Mouse (Mus musculus): ENCODE measurements around the gene Gm37240. TPM values are rescaled to one million over a fixed set of nuclear protein-coding genes. Genes with fewer than 3 reads are reported as not detected.
A peak's percentile ranks its signal among the peaks of the same experiment; 100 is the strongest.

Gm37240 gene
- polyA plus RNA-seq, 1 experiment from 2014 or later = 0.08 TPM

GRCm38 (mm10) chr3:84479293-84480005, 1407.9 kb downstream of the Gm37240 start:
- Histone ChIP-seq H3K4me3 (peak overlapping the region; percentile 71), H3K4me1 (replicated peaks) (peaks cover 30% of the 10 kb centered on the region), H3K36me3 (no peaks in the 10 kb centered on the region), H3K9me3 (no peaks in the 10 kb centered on the region), H3K4me2 (peak overlapping the region; percentile 98), H3K9ac (peak overlapping the region; percentile 84), H3K27me3 (peaks cover 48% of the 10 kb centered on the region), H3K27ac (no peak overlapping the region)
- peak; percentile 57 for ATAC-seq (ENCODE audit: low FRiP score)
- under 1% methylated on average over 58 of the region's 61 CpGs for WGBS

DNA sequence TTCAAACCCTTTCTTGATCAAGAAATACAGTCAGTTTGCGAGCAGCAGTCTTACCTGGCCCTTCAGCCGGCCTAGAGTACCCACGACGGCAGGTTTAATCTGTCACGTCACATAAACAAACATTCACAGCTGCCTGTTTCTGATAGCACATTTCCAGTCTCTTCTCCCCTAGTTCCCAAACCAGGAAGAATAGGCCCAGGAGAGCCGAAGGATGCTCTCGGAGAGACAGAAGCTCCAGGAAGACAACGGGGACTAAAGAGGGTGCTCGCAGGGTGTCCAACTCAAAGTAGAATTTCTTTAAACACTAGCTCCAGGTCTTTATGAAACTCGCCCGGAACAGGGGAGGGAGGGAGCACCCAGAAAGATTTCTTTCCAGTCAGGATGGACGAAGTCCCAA, 1408.4 kb downstream of the Gm37240 start:
- WGBS = 7% methylated on average over 12 of the region's 12 CpGs
- peaks cover 50% of the 10 kb centered on the region for H3K27me3 ChIP-seq

DNA sequence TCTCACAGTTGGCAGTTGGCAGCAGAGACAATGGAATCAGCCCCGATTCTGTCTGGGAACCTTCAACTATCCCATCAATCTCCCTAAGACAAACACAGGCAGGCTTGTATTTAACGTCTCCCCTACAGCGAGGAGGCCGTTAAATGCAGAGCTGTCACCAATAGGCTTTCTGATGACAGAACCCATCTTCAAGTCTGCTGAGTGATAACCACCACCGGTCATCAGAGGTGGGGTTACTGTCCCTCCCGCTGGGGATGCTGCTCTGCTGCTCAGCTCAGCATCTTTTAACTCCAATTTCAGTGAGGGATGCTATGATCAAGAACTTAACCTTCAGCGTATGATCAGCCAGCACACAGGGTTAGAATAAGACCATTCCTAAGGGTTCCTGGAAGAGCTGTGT, 1409.1 kb downstream of the Gm37240 start:
- Histone ChIP-seq H3K9ac (0 out of 2 replicates have a peak overlapping the region, but pooled peaks have one; percentile 84), H3K9me3 (no peaks in the 10 kb centered on the region), H3K4me2 (peak overlapping the region; percentile 98), H3K4me3 (peak overlapping the region; percentile 71), H3K4me1 (replicated peaks) (peaks cover 34% of the 10 kb centered on the region), H3K36me3 (peaks cover 6% of the 10 kb centered on the region; the same call in 1 of the 2 replicates), H3K27me3 (peaks cover 50% of the 10 kb centered on the region), H3K27ac (no peak overlapping the region)
- ATAC-seq (ENCODE audit: low FRiP score) = no peak
- WGBS = 2% methylated on average over 7 of the region's 7 CpGs

More for the DNA sequence above, 1408.4 kb downstream of the Gm37240 start:
- no peak overlapping the region for H3K27ac ChIP-seq
- H3K4me2 ChIP-seq = peak overlapping the region; percentile 98
- H3K4me3 ChIP-seq = peak overlapping the region; percentile 71
- peaks cover 30% of the 10 kb centered on the region for H3K4me1 ChIP-seq (replicated peaks)
- peak overlapping the region; percentile 84 for H3K9ac ChIP-seq
- no peak for ATAC-seq (ENCODE audit: low FRiP score)
- no peaks in the 10 kb centered on the region for H3K9me3 ChIP-seq
- peaks cover 2% of the 10 kb centered on the region; the same call in 1 of the 2 replicates for H3K36me3 ChIP-seq

- peak overlapping the region; percentile 98; the same call in 1 of the 2 replicates for H3K4me2 ChIP-seq
- no peak overlapping the region for H3K9ac ChIP-seq
- H3K4me3 ChIP-seq = no peak overlapping the region
- peaks cover 34% of the 10 kb centered on the region for H3K4me1 ChIP-seq (replicated peaks)
- H3K9me3 ChIP-seq = no peaks in the 10 kb centered on the region
- no peak overlapping the region for H3K27ac ChIP-seq
- H3K27me3 ChIP-seq = peaks cover 45% of the 10 kb centered on the region
- 87% methylated on average over 1 of the region's 1 CpGs for WGBS
- peaks cover 6% of the 10 kb centered on the region; the same call in 1 of the 2 replicates for H3K36me3 ChIP-seq
- no peak for ATAC-seq (ENCODE audit: low FRiP score)
Observed at GRCm38 (mm10) chr3:84477498-84477897, 1409.8 kb downstream of the Gm37240 start.

DNA sequence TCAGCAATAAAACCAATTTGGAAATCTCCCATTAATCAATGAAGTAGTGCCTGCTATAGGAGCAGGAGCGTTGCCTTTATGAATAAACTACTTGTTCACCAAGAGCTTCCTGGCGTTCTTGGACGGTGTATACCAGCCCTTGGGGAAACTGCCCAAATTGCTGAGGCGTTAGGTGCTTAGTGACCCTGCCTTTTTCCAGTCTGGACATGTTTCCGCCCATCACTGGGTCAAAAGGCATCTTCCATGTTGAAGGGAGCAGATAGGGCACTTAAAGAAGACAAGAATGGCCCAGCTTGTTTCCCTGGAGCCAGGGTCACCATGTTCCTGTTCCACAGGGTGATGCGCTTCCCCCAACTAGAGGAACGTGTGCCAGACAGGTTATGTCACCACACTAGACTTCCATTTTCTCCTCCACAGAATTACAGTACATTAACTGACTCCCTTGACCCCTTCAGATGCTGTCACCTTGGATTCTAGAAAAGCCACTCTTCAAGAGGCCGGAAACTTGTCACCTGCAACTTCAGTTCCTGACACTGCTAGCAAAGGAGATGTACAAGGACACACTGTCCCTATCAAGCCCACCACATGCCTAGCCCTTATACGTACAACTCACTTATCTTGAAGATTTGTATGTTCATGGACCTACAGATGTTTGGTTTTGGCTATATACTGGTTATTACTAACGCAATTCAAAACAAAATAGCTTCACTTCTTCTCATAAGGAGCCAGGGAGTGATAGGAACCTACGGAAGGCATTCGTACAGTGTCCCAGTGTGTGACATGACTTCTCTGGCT, 1412.1 kb downstream of the Gm37240 start:
- H3K27ac ChIP-seq = no peak overlapping the region
- H3K27me3 ChIP-seq = peaks cover 32% of the 10 kb centered on the region
- 91% methylated on average over 12 of the region's 12 CpGs for WGBS
- H3K4me1 ChIP-seq (replicated peaks) = peaks cover 28% of the 10 kb centered on the region
- no peak for ATAC-seq (ENCODE audit: low FRiP score)
- H3K9me3 ChIP-seq = no peaks in the 10 kb centered on the region
- no peak overlapping the region for H3K4me2 ChIP-seq
- no peak overlapping the region for H3K9ac ChIP-seq
- peaks cover 6% of the 10 kb centered on the region; the same call in 1 of the 2 replicates for H3K36me3 ChIP-seq
- no peak overlapping the region for H3K4me3 ChIP-seq

- ATAC-seq (ENCODE audit: low FRiP score) = no peak
Observed at GRCm38 (mm10) chr3:84474398-84474797, 1412.9 kb downstream of the Gm37240 start.

GRCm38 (mm10) chr3:84472955-84473354, 1414.4 kb downstream of the Gm37240 start:
- 76% methylated on average over 5 of the region's 5 CpGs for WGBS
- Histone ChIP-seq H3K4me2 (no peak overlapping the region), H3K4me3 (no peak overlapping the region), H3K4me1 (replicated peaks) (peaks cover 7% of the 10 kb centered on the region), H3K36me3 (peaks cover 6% of the 10 kb centered on the region; the same call in 1 of the 2 replicates), H3K9me3 (no peaks in the 10 kb centered on the region), H3K9ac (no peak overlapping the region), H3K27me3 (peaks cover 21% of the 10 kb centered on the region), H3K27ac (no peak overlapping the region)
- ATAC-seq (ENCODE audit: low FRiP score) = no peak

More at GRCm38 (mm10) chr3:84474398-84474797, 1412.9 kb downstream of the Gm37240 start:
- Histone ChIP-seq H3K4me2 (no peak overlapping the region), H3K27me3 (peaks cover 32% of the 10 kb centered on the region), H3K36me3 (peaks cover 6% of the 10 kb centered on the region; the same call in 1 of the 2 replicates), H3K27ac (no peak overlapping the region), H3K4me1 (replicated peaks) (peaks cover 22% of the 10 kb centered on the region), H3K9me3 (no peaks in the 10 kb centered on the region), H3K9ac (no peak overlapping the region), H3K4me3 (no peak overlapping the region)
- 83% methylated on average over 6 of the region's 6 CpGs for WGBS

GRCm38 (mm10) chr3:84472527-84472926, 1414.8 kb downstream of the Gm37240 start:
- H3K4me2 ChIP-seq = no peak overlapping the region
- H3K27ac ChIP-seq = no peak overlapping the region
- H3K9ac ChIP-seq = no peak overlapping the region
- H3K4me3 ChIP-seq = no peak overlapping the region
- no peaks in the 10 kb centered on the region for H3K9me3 ChIP-seq
- no peak for ATAC-seq (ENCODE audit: low FRiP score)
- peaks cover 16% of the 10 kb centered on the region for H3K27me3 ChIP-seq
- WGBS = 65% methylated on average over 3 of the region's 3 CpGs
- H3K36me3 ChIP-seq = peaks cover 6% of the 10 kb centered on the region; the same call in 1 of the 2 replicates
- peaks cover 7% of the 10 kb centered on the region for H3K4me1 ChIP-seq (replicated peaks)

DNA sequence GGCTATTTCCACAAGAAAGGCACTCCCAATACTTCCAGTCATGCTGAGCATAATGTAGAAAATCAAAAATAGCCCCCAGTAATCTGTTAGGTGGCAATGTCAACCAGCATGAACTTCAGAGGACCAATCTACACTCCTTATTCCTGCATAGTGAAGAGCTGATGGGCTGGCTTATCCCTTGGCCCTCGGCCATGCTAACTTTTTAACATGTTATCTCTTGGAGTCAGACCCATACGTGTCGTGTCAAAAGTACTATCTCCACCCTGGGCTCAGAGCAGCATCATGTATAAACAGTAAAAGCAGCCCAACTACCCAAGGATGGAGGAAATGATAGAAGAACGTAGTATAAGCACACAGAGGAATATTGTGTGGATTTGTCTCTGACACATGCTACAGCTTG, 1416.2 kb downstream of the Gm37240 start:
- ATAC-seq (ENCODE audit: low FRiP score) = no peak
- Histone ChIP-seq H3K4me2 (no peak overlapping the region), H3K4me3 (no peak overlapping the region), H3K9ac (no peak overlapping the region), H3K9me3 (no peaks in the 10 kb centered on the region), H3K4me1 (replicated peaks) (peaks cover 7% of the 10 kb centered on the region), H3K27me3 (peaks cover 8% of the 10 kb centered on the region; the same call in 1 of the 2 replicates), H3K27ac (no peak overlapping the region), H3K36me3 (peaks cover 6% of the 10 kb centered on the region; the same call in 1 of the 2 replicates)
- 88% methylated on average over 4 of the region's 4 CpGs for WGBS

GRCm38 (mm10) chr3:84468111-84468453, 1419.2 kb downstream of the Gm37240 start:
- Histone ChIP-seq H3K4me2 (no peak overlapping the region), H3K9ac (no peak overlapping the region), H3K27me3 (no peaks in the 10 kb centered on the region), H3K4me3 (no peak overlapping the region), H3K36me3 (no peaks in the 10 kb centered on the region), H3K4me1 (replicated peaks) (peaks cover 4% of the 10 kb centered on the region; the same call in 1 of the 2 replicates), H3K27ac (no peak overlapping the region), H3K9me3 (no peaks in the 10 kb centered on the region)
- 52% methylated on average over 4 of the region's 4 CpGs for WGBS
- no peak for ATAC-seq (ENCODE audit: low FRiP score)

DNA sequence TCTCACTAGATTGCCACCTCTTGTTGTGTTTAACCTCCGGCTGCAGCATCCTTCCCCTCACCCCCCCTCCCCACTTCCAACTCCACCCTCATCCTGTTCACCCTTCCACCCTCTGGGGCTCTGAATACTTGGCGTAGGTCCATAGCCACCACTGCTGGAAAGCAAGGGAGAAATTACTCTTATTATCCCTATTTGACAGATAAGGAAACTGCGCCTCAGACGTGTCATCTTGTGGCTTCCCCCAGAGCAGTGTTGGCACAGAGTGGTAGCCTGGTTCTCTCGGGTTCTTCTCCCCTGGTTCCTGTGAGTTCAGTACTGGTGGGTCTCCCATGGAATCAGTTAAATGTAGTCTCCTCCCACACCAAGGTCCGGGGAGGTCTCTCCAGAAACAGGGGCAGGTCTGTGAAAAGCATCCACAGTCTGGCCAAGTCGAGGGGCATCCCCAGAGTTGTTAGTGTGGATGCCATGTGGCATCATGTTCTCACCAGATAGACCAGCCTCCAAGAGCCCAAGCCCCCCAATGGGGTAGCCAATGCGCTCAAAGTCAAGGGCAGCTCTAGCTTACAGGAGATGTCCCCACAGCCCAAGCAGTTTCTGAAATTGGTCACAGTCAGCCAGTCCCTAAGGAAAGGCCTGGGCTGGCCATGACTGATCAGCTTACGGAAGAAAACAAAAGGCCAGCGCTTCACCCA, 1419.8 kb downstream of the Gm37240 start:
- Histone ChIP-seq H3K27ac (no peak overlapping the region), H3K9me3 (no peaks in the 10 kb centered on the region), H3K36me3 (no peaks in the 10 kb centered on the region), H3K4me1 (replicated peaks) (peaks cover 4% of the 10 kb centered on the region; the same call in 1 of the 2 replicates), H3K9ac (no peak overlapping the region), H3K27me3 (no peaks in the 10 kb centered on the region), H3K4me2 (no peak overlapping the region), H3K4me3 (no peak overlapping the region)
- 67% methylated on average over 10 of the region's 10 CpGs for WGBS
- ATAC-seq (ENCODE audit: low FRiP score) = no peak
